Mouse (Mus musculus): ENCODE measurements around the gene Elmo1. TPM values are rescaled to one million over a fixed set of nuclear protein-coding genes. Genes with fewer than 3 reads are reported as not detected.

Elmo1 gene
- polyA plus RNA-seq, 1 experiment = 56.1 TPM

DNA sequence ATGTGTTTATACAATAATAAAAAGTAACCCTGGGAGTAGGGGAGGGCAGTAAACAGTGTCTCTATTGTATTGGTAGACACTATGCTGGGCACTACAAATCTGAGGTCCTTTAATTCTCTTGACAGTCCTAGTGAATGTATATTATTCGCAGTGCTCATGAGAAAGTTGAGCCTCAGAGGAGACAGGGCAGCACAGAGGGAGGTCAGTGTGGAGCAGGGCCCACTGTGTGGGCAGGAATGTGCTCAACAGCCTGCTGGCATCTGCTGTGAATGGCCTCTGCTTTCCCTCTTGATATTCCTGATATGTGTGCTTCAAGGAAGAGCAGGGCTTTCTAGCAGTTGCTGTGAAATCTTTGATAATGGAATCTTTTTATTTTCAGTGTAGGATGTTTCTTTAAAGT, 52.2 kb downstream of the Elmo1 start:
- no peaks in the 10 kb centered on the region for H3K4me1 ChIP-seq (ENCODE audit: control insufficient read depth, insufficient read depth, low read length)
- no peak overlapping the region for H3K27ac ChIP-seq (ENCODE audit: insufficient read depth, low read length)
- no peak overlapping the region for H3K4me3 ChIP-seq (ENCODE audit: insufficient read depth, low read length)
- no peak for TF ChIP-seq POLR2A (IDR thresholded peaks at IDR 0.05; ENCODE audit: extremely low read depth, insufficient read depth, low read length)
- TF ChIP-seq CTCF (IDR thresholded peaks at IDR 0.05; ENCODE audit: extremely low read depth, insufficient read depth, low read length) = no peak

DNA sequence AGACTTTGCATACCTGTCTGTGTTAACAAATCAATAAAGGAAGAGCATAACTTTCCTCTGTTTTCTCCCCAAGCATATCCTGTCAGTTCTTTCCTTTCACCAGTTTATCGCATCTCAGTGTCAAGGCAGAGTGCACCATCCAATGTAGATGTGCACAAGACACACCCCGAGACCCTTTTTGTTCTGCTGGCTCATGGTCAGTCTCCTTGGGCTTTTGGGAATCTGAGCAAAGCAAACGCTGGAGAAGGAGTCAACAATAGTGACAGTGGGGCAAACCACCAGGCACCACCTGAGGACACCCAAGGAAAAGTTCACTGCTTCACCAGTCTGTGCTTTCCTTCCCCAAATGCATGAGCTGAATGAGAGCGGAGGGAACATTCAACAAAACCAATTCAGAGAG, 56.5 kb downstream of the Elmo1 start:
- Histone ChIP-seq H3K4me3 (ENCODE audit: insufficient read depth, low read length) (no peak overlapping the region), H3K27ac (ENCODE audit: insufficient read depth, low read length) (no peak overlapping the region), H3K4me1 (ENCODE audit: control insufficient read depth, insufficient read depth, low read length) (no peaks in the 10 kb centered on the region; the same call in 1 of the 2 replicates)
- TF ChIP-seq CTCF (IDR thresholded peaks at IDR 0.05; ENCODE audit: extremely low read depth, insufficient read depth, low read length) (no peak), POLR2A (IDR thresholded peaks at IDR 0.05; ENCODE audit: extremely low read depth, insufficient read depth, low read length) (no peak)

DNA sequence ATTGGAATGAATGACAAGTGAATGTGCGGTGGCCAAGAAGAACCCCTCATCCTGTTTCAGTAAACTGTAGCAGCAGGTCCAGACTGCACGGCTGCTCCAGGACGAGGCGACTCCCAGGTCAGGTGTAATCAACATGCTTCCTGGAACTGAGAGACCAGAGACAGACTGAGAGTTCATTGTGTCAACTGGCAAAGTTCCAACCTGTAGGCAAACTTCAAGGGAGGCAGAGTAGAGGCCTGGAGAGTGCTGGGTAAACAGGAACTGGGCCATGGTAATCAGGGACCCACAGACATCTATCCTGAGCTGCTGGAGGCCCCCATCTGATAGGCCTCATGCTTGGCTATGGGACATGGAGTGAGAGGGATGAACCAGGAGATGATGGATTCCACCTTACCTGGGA, 57.3 kb downstream of the Elmo1 start:
- H3K4me1 ChIP-seq (ENCODE audit: control insufficient read depth, insufficient read depth, low read length) = no peaks in the 10 kb centered on the region; the same call in 1 of the 2 replicates

DNA sequence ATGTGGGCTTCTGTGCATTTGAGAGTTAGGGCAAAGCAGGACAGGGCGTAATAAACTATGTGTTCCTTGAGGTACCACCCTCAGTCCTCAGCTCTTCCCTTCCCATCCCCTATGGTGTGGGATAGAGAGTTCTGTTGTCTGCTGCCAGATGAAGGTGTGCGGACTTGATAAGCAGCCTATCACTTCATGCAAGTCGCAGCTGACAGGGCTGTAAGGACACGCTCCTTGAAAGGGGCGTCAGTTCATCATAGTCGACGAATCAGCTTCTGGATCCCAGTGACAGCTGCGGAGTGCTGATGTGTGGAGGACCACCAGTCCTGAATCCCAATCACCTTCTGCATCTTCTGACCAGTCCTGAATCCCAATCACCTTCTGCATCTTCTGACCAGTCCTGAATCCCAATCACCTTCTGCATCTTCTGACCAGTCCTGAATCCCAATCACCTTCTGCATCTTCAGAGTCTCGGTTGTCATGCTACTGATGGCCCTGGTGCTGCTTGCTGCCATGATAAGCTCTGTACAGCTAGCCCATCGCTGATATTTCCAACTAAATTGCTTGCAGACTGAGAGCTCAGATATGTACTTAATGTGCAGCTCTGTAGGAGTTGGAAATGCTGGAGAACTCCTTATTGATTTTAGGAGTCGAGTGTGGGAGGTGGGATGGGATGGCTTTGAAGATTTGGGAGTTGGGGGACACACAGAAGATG, 59.9 kb downstream of the Elmo1 start:
- TF ChIP-seq POLR2A (IDR thresholded peaks at IDR 0.05; ENCODE audit: extremely low read depth, insufficient read depth, low read length) = no peak

More for the DNA sequence above, 57.3 kb downstream of the Elmo1 start:
- no peak overlapping the region for H3K4me3 ChIP-seq (ENCODE audit: insufficient read depth, low read length)
- H3K27ac ChIP-seq (ENCODE audit: insufficient read depth, low read length) = no peak overlapping the region
- TF ChIP-seq CTCF (IDR thresholded peaks at IDR 0.05; ENCODE audit: extremely low read depth, insufficient read depth, low read length) (no peak), POLR2A (IDR thresholded peaks at IDR 0.05; ENCODE audit: extremely low read depth, insufficient read depth, low read length) (no peak)

DNA sequence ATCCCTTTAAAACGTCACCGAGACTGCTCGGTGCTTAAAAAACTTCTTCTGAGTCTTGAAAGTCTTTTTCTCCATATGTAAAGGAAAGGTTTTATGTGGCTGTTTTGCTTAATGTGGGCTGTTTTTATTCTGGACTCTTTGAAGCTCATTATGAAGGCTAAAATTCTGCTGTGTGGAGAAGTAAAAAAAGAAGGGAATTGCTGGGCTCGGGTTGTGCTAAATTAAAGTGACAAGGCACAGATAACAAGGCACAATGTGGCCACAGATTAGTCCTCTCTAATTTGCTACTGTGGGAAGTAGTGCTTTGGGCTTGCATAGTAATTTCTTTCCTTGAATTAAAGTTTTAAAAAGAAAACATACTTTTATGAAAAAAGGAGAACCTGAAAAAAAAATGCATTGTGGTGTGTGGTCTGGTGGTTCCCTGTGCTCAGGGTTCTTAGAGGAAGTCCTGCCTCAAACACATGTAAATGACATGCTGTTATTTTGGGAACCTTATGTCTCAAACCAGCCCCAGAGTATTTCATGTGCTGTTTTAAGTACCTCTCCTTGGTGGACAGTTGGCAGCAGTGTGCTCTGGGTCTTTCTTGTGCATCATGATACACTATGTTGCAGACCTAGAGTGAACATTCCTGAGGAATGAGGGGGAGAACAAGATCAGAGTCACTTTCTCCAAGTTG, 61.0 kb downstream of the Elmo1 start:
- Histone ChIP-seq H3K4me1 (ENCODE audit: control insufficient read depth, insufficient read depth, low read length) (no peaks in the 10 kb centered on the region; the same call in 1 of the 2 replicates), H3K4me3 (ENCODE audit: insufficient read depth, low read length) (no peak overlapping the region), H3K27ac (ENCODE audit: insufficient read depth, low read length) (no peak overlapping the region)
- no peak for TF ChIP-seq CTCF (IDR thresholded peaks at IDR 0.05; ENCODE audit: extremely low read depth, insufficient read depth, low read length)
- TF ChIP-seq POLR2A (IDR thresholded peaks at IDR 0.05; ENCODE audit: extremely low read depth, insufficient read depth, low read length) = no peak

More for the DNA sequence above, 59.9 kb downstream of the Elmo1 start:
- Histone ChIP-seq H3K4me3 (ENCODE audit: insufficient read depth, low read length) (no peak overlapping the region), H3K4me1 (ENCODE audit: control insufficient read depth, insufficient read depth, low read length) (no peaks in the 10 kb centered on the region; the same call in 1 of the 2 replicates), H3K27ac (ENCODE audit: insufficient read depth, low read length) (no peak overlapping the region)

DNA sequence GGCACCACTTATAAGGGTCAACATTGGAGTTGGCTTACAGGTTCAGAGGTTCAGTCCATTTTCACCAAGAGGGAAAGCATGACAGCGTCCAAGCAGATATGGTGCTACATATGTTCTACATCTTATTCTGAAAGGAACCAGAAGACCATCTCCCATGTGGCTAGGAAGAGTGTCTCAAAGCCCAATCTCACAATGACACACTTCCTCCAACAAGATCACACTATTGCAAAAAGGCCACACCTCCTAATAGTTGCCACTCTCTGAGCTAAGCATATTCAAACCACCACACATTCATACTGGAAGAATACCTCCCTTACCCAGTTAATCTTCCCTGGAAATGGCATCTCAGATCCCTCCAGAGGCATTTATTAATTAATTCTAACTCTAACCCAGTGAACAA, 66.7 kb downstream of the Elmo1 start:
- no peak overlapping the region for H3K4me3 ChIP-seq (ENCODE audit: insufficient read depth, low read length)
- H3K27ac ChIP-seq (ENCODE audit: insufficient read depth, low read length) = no peak overlapping the region
- TF ChIP-seq CTCF (IDR thresholded peaks at IDR 0.05; ENCODE audit: extremely low read depth, insufficient read depth, low read length) (no peak), POLR2A (IDR thresholded peaks at IDR 0.05; ENCODE audit: extremely low read depth, insufficient read depth, low read length) (no peak)
- H3K4me1 ChIP-seq (ENCODE audit: control insufficient read depth, insufficient read depth, low read length) = no peaks in the 10 kb centered on the region

DNA sequence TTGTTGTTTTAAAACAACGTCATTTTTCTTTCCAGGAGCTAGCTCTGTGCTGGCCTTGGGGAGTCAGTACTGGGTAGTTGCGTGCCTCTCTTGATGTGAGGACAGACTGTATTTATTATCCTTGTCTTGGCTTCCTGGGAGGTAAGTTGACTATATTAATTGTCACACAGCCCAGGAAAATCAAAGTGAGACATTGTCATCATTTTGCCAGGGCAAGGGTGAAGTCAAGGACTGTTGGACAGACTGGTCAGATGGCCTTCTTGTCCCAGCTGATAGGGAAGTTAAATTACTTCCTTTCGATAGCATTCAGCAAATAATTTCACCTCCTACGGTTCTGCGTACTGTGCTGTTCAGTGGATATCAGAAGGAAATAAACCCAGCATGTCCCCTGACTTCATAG, 67.1 kb downstream of the Elmo1 start:
- H3K4me3 ChIP-seq (ENCODE audit: insufficient read depth, low read length) = no peak overlapping the region
- no peaks in the 10 kb centered on the region for H3K4me1 ChIP-seq (ENCODE audit: control insufficient read depth, insufficient read depth, low read length)
- TF ChIP-seq POLR2A (IDR thresholded peaks at IDR 0.05; ENCODE audit: extremely low read depth, insufficient read depth, low read length) (no peak), CTCF (IDR thresholded peaks at IDR 0.05; ENCODE audit: extremely low read depth, insufficient read depth, low read length) (no peak)
- H3K27ac ChIP-seq (ENCODE audit: insufficient read depth, low read length) = no peak overlapping the region

DNA sequence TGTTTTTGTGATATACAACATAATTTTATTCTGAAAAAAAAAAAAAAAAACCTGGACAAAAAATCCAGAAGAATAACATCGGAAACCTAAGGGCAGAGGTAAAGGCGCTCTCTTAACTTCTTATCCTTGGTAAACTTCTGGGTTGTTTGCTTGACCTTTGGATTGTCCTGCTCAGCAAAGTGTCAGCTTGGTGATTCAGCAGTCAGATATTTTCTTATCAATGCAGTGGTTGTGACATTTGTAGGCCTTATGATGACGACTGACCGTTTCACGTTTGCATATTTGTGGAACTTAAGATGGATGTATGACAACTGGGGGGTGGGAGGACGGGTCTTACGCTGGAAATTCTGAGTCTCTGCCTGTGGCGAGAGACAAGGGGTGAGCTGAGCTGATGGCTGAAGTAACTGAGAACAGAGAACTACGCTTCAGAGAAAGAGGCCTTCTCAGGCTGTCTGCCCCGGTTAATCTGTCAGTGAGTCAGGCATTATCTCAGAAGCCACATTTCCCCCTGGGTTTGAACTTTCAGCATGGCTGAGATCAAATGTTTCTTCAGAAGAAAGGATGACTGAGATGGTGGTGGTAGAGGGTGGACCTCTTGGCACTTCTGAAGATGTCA, 73.1 kb downstream of the Elmo1 start:
- no peak for TF ChIP-seq CTCF (IDR thresholded peaks at IDR 0.05; ENCODE audit: extremely low read depth, insufficient read depth, low read length)
- no peak for TF ChIP-seq POLR2A (IDR thresholded peaks at IDR 0.05; ENCODE audit: extremely low read depth, insufficient read depth, low read length)
- Histone ChIP-seq H3K4me1 (ENCODE audit: control insufficient read depth, insufficient read depth, low read length) (no peaks in the 10 kb centered on the region), H3K4me3 (ENCODE audit: insufficient read depth, low read length) (no peak overlapping the region)

DNA sequence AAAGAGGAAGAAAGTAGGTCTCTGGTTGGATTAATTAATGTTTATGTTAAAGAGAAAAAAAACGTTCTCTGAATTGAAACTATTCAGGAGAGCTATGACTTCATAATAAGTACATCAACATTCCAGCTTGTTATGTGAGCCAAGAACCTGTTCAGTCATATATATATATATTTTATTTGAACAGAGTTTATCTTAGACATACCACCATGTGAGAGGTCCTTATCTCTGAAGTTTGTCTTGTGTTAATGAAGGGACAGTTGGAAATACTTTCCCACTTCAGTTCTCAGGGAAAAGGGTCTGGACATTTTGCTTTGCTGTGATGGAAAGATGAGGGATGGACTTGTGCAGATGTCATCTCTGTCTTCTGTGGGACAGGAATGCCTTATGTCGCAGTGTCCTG, 74.4 kb downstream of the Elmo1 start:
- H3K4me3 ChIP-seq (ENCODE audit: insufficient read depth, low read length) = no peak overlapping the region
- no peak for TF ChIP-seq CTCF (IDR thresholded peaks at IDR 0.05; ENCODE audit: extremely low read depth, insufficient read depth, low read length)
- TF ChIP-seq POLR2A (IDR thresholded peaks at IDR 0.05; ENCODE audit: extremely low read depth, insufficient read depth, low read length) = no peak
- H3K4me1 ChIP-seq (ENCODE audit: control insufficient read depth, insufficient read depth, low read length) = no peaks in the 10 kb centered on the region
- H3K27ac ChIP-seq (ENCODE audit: insufficient read depth, low read length) = no peak overlapping the region

More for the DNA sequence above, 73.1 kb downstream of the Elmo1 start:
- no peak overlapping the region for H3K27ac ChIP-seq (ENCODE audit: insufficient read depth, low read length)

Data from cortical plate, adult 2 months (tissue).